Mouse (Mus musculus) adrenal gland, adult 10 weeks (tissue): Measurements from ENCODE around the gene Bnip3. TPM values are rescaled to one million over a fixed set of nuclear protein-coding genes. Genes with fewer than 3 reads are reported as not detected.

ENCODE experiments used
- polyA plus RNA-seq: library from polyadenylated mRNA; stranded (reverse); fragments of 350-450 nt; fragmentation: Illumina TruSeq; extraction: RNeasy Lipid Tissue Mini Kit (QIAGEN cat#74804); gene quantifications from one replicate; pipeline ENCODE4 v1.2.3, GENCODE M21; 2014; ENCODE audit warnings: low read depth, low replicate concordance

Gene Bnip3
- polyA plus RNA-seq, result 628 TPM

DNA sequence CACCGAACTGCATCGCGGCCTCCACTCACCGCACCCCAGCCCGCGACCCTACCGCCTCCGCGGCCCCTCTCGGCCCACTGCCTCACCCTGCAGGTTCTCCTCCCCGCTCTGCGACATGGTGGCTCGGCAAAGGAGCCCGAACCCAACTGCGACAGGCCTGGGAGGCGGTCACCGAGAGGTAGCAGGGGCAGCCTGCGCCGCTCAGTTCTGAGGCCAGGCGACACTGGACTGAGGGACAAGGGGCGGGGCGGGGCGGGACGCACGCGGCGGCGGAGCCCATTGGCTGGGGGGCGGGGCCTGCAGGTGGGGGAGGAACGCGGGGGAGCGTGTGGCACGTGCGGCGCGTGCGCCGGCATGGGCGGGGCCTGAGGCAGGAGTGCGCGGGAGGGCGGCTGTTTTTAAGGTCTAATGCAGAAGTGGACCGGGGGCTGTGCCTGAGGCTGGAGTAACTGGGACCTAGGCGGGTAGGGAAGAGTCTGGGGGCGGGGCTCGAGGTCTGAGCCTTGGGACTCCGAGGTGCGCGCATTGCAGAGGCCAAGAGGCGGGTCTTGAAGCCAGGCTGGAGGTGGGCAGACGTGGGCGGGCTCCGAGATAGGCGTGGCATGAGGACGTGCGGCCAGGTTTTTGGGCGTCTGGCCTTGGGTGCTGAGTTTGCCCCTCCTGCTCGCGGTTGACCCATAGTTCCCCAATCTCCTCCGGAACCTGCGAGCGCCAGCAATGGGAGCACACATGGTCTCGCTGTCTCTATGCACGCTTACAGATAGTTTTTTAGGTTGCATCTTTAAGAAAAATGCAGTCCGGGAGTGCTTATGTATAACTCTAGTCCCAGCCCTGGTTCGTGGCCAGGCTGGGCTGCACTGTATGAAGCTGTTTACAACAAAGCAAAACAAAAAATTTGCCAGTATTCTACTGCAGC, at the start of gene Bnip3:
TSS of gene Bnip3 (minus strand) at position 243 of the 916 bp plus-strand sequence.

DNA sequence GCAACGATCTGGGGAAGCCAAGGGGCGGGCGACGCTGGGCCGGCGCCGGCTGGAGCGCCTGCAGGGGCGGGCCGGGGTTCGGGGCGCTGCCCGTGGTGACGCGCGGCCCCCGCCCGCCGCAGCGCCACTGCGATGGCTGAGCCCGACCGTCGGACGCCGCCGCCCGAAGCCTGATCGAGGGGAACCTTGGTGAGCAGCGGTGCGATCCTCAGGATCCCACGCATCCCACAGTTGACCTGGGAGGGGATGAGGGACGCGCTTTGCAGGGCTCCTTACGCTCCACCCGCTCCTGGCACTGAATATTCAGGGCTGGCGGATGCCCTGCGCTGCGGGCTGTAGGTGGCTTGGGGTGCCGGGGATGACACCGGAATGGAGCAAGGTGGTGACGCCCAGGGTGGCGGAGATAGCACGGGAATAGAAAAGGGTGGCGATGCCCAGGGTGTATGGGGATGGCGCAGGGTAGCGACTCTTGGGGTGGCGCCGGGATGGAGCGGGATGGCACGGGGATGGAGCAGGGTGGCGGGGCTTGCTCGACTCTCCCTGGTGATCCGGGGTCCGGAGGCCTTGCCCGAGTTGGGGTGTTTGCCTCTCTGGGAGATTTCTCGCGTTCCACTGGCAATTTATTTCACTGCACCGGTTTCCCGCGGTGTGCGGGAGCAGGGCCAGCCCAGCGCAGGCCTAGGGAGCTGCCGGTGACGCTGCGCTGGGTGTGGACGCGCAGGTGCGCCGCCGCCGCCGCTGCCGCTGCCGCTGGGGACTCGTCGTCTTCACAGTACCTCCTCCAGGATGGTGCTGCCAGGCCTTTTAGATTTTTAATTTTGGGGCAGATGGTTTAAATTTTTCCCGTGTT, 31.5 kb upstream of the Bnip3 start, which contains the start of gene Jakmip3:
TSS of gene Jakmip3 (plus strand) at position 119 of the 850 bp plus-strand sequence.

DNA sequence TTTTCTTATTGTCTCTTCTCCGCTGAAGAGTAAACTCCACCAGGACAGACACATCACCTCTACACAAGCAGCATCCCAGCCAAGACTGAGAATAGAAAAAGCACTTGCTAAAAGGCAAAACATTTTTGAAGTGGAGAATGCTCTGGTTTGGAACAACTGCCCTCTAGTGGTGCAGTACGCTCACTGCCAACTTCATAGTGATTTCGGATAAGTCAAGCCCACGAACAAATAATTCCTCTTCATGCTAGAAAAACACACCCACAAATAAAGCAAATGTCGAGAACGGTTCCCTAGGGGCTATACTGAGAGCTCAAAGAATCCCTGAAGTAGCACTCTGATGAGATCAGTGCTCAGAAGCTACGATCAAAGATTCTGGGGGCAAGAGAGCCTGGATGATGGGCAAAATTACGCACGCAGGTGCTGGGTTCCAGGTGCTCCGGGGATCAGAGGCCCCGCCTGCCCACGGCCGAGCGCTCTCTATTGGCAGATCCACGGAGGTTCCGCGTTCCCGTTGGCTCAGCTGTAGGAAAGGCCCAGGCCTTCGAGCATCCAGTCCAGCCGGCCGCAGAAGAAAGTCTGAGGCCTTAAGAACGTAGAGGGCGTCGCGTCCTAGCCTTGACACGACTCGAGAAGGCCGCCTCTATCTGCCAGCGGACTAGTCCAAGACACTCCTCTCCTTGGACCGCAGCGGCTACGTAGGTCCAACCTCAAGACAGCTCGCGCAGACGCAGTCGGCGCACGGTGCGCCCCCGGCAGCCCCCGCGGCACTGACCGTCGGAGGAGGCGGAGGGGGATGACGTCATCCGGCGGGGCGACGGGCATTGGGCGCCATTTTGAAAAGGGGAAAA, 63.6 kb downstream of the Bnip3 start, which contains the start of the genes Ppp2r2d and Mapk1ip1:
TSS of gene Ppp2r2d (plus strand) at position 536 of the 848 bp plus-strand sequence.
TSS of gene Mapk1ip1 (minus strand) at position 730 of the 848 bp plus-strand sequence.

Other genes with a start within 250 kb of the Bnip3 start
- gene Ppp2r2d, start 63.4 kb downstream of the Bnip3 start, polyA plus RNA-seq, result 223 TPM
- gene Mapk1ip1, start 63.2 kb downstream of the Bnip3 start, polyA plus RNA-seq, result 10.0 TPM
- 1.9 TPM for gene Jakmip3, start 31.2 kb upstream of the Bnip3 start, polyA plus RNA-seq
- not detected for gene Dpysl4, start 176.5 kb upstream of the Bnip3 start, polyA plus RNA-seq